Mouse (Mus musculus) liver, adult 2 months (tissue): ENCODE results near the gene AI987944. TPM values are rescaled to one million over a fixed set of nuclear protein-coding genes. Genes with fewer than 3 reads are reported as not detected.

Source experiments
- DNase-seq: peaks from one replicate; pipeline ENCODE4 v3.0.0-alpha.2; 2011; ENCODE audit warnings: low read depth, low spot score; ENCODE audit errors: extremely low read depth
- H3K27ac ChIP-seq: fragments of 200-500 bp; replicated peaks from 2 replicates; pipeline ENCODE4 v1.5.1; 2012; ENCODE audit warnings: low read depth, mild to moderate bottlenecking, control low read depth, inconsistent platforms, low read length; ENCODE audit not compliant: insufficient read depth
- H3K27me3 ChIP-seq: fragments of 200-500 bp; 2 replicates; pipeline ENCODE4 v1.6.1; 2012; ENCODE audit warnings: mild to moderate bottlenecking, moderate library complexity, low read length, inconsistent platforms; ENCODE audit not compliant: control insufficient read depth, insufficient read depth
- H3K36me3 ChIP-seq: fragments of 200-500 bp; 2 replicates; pipeline ENCODE4 v1.6.1; 2012; ENCODE audit warnings: low read length, inconsistent platforms; ENCODE audit not compliant: control insufficient read depth, insufficient read depth
- H3K4me1 ChIP-seq: fragments of 200-500 bp; 2 replicates; pipeline ENCODE4 v1.6.1; 2011; ENCODE audit warnings: low read length; ENCODE audit not compliant: control insufficient read depth, insufficient read depth
- H3K4me3 ChIP-seq: fragments of 200-500 bp; 2 replicates; pipeline ENCODE4 v1.5.1; 2011; ENCODE audit warnings: low read depth, mild to moderate bottlenecking, control low read depth, low read length, moderate library complexity; ENCODE audit not compliant: insufficient read depth
- H3K79me2 ChIP-seq: fragments of 200-500 bp; 2 replicates; pipeline ENCODE4 v1.6.1; 2012; ENCODE audit warnings: inconsistent platforms, mild to moderate bottlenecking, low read length, moderate library complexity; ENCODE audit not compliant: control insufficient read depth, insufficient read depth
- H3K9ac ChIP-seq: fragments of 200-500 bp; 2 replicates; pipeline ENCODE4 v1.6.1; 2012; ENCODE audit warnings: low read depth, mild to moderate bottlenecking, control low read depth, inconsistent platforms, low read length
- CTCF ChIP-seq: fragments of 200-500 bp; IDR thresholded peaks from 2 replicates; pipeline ENCODE4 v1.5.1; 2011; ENCODE audit warnings: low read depth, low read length, control low read depth
- POLR2A ChIP-seq: fragments of 200-500 bp; IDR thresholded peaks from 2 replicates; pipeline ENCODE4 v1.6.1; 2011; ENCODE audit warnings: low read length, control low read depth; ENCODE audit not compliant: insufficient read depth; ENCODE audit errors: extremely low read depth
- WGBS: fragments of 180-500 bp; shearing (Covaris S2); methylation state at CpG from one replicate; pipeline ENCODE4 v1.1.7; 2018; 5-methylcytosine and 5-hydroxymethylcytosine counted together
- polyA plus RNA-seq: library from polyadenylated mRNA; depleted of rRNA; stranded (reverse); fragments of >200 nt; gene quantifications from 2 replicates; pipeline ENCODE4 v1.2.3, GENCODE M21; 2012; rRNA removed
- total RNA-seq: library from RNA; depleted of rRNA; stranded (reverse); fragments of >200 nt; gene quantifications from 2 replicates; pipeline ENCODE4 v1.2.3, GENCODE M21; 2014; rRNA removed

The AI987944 gene
- total RNA-seq (13.9 and 21.8 TPM in 2 replicates), polyA plus RNA-seq (3.4 and 3.9 TPM in 2 replicates)

DNA sequence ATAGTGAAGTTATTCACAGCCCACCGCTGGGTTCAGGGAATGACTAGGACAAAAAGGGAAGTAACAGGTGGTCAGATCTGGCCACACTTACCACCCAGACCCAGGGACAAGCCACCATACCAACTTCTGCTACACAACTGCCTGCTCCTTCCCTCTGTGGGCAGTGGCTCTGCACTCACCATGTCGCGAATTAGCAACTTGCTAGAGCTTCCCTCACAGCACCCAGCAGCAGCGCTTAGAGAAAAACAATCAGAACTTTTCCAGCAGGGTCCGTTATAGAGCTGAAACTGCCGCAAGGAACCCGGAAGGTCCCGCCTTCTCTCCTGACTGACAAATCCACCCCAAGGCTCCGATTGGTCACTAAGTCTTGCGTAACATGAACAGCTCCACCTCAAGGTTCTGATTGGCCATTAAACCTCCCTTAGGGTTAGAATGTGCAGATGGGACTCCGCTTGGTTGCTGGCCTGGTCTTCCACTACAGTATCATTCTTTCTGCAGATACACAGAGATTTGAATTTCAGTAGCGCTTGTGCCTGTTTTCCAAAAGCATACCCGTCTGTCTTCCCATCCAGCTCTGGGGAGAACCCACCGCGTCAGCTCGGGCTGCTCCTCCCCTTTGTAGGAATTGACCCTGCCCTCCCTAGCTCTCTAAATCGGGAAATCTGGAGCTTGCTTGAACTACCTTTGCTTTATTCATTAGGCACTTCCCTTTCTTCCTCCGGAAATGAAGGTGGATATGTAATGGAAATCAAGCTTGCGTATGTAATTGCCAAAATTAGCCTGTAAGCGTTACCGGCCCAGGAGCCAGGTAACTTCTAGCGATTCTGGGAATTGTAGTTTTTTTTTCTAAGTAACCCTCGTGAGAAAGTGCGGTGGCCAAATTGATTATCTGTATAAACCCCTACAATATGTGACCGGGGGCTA, at the start of gene AI987944:
Gene AI987944 (minus strand): TSS at position 332 of the 924 bp plus-strand sequence.
- Histone ChIP-seq H3K79me2 (peaks cover 3% of the 10 kb centered on the region; the same call in 1 of the 2 replicates), H3K27ac (peak within 1 kb of the TSS; percentile 78), H3K9ac (peak within 1 kb of the TSS; percentile 71), H3K4me1 (peaks cover 5% of the 10 kb centered on the region), H3K27me3 (no peaks in the 10 kb centered on the region), H3K4me3 (peak within 1 kb of the TSS; percentile 52), H3K36me3 (no peaks in the 10 kb centered on the region)
- TF ChIP-seq POLR2A (0 out of 2 replicates have a peak, but pooled peaks have one; percentile 15), CTCF (no peak)
- peak; percentile 97 for DNase-seq
- WGBS: under 1% methylated on average over 25 of the region's 25 CpGs

DNA sequence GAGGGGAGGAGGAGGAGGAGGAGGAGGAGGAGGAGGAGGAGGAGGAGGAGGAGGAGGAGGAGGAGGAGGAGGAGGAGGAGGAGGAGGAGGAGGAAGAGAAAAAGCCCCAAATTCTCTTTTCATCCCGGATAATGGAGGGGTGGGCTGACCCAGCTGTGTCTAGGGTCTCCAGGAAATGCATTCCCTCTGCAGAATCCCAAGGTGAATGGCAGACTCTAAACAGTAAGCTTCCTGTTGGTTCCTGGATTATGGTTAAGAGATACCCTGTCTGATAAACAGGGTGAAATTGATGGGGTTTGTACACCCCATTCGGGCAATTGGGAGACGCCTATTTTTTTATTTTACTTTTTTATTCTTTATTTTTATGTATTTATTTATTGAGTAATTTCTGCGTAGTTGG, 951 bp upstream of the AI987944 start:
- Histone ChIP-seq H3K36me3 (no peaks in the 10 kb centered on the region), H3K4me1 (peaks cover 5% of the 10 kb centered on the region), H3K27me3 (no peaks in the 10 kb centered on the region), H3K9ac (no peak overlapping the region), H3K79me2 (peaks cover 3% of the 10 kb centered on the region; the same call in 1 of the 2 replicates), H3K4me3 (no peak overlapping the region), H3K27ac (no peak overlapping the region)
- TF ChIP-seq CTCF (no peak), POLR2A (no peak)
- 41% methylated on average over 4 of the region's 4 CpGs for WGBS
- no peak for DNase-seq

Other genes starting within 250 kb of the AI987944 start
- gene Gm5592, start 239.5 kb downstream of the AI987944 start, total RNA-seq: not detected in 2 replicates
- not detected in 2 replicates for gene Gm5592, start 239.5 kb downstream of the AI987944 start, polyA plus RNA-seq
- 0.27 and 0.28 TPM in 2 replicates for gene Vmn2r57, start 55.3 kb upstream of the AI987944 start, total RNA-seq
- 0.04 and 0.05 TPM in 2 replicates for gene Vmn2r57, start 55.3 kb upstream of the AI987944 start, polyA plus RNA-seq
- gene Gm20449, start 106.0 kb upstream of the AI987944 start, total RNA-seq: 0.07 and 0.18 TPM in 2 replicates
- gene Gm20449, start 106.0 kb upstream of the AI987944 start, polyA plus RNA-seq: 0.09 and 0.13 TPM in 2 replicates
- gene AW146154, start 106.5 kb upstream of the AI987944 start, total RNA-seq: 9.7 and 11.8 TPM in 2 replicates
- gene AW146154, start 106.5 kb upstream of the AI987944 start, polyA plus RNA-seq: 1.7 and 2.7 TPM in 2 replicates
- not detected in 2 replicates for gene Gm6871, start 180.3 kb upstream of the AI987944 start, total RNA-seq
- not detected in 2 replicates for gene Gm6871, start 180.3 kb upstream of the AI987944 start, polyA plus RNA-seq
- gene 2610021A01Rik, start 205.9 kb upstream of the AI987944 start, total RNA-seq: 6.8 and 10.0 TPM in 2 replicates
- 2.1 and 2.3 TPM in 2 replicates for gene 2610021A01Rik, start 205.9 kb upstream of the AI987944 start, polyA plus RNA-seq
- 2.6 and 3.5 TPM in 2 replicates for gene Zfp788, start 239.8 kb upstream of the AI987944 start, total RNA-seq
- gene Zfp788, start 239.8 kb upstream of the AI987944 start, polyA plus RNA-seq: 0.13 and 0.55 TPM in 2 replicates